Mouse (Mus musculus) lung, postnatal 36 days (tissue): ENCODE results near the gene Gm21970.

Experiments used
- DNase-seq: peaks from one replicate; pipeline ENCODE4 v3.0.0; 2022; ENCODE audit warnings: mixed read lengths

Gene Gm21970

DNA sequence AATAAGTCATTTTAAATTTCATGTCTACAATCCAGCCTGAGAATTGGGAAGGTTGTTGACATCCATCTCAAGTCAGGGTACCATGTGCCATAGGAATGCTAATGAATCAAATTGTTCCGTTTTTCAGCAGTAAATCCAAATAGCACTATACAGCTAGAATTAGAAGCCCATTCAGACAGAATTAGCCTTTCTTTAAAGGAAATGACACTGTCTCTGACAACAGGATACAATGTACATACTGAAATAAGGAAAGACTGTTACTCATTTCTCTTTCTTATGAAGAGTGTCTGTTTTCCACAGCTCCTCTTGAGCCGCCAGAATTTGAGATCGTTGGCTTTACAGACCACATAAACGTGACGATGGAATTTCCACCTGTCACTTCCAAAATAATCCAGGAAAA lies at the start of gene Gm21970:
TSS of gene Gm21970 (plus strand) at position 301 of the 400 bp plus-strand sequence.
- DNase-seq: no peak

DNA sequence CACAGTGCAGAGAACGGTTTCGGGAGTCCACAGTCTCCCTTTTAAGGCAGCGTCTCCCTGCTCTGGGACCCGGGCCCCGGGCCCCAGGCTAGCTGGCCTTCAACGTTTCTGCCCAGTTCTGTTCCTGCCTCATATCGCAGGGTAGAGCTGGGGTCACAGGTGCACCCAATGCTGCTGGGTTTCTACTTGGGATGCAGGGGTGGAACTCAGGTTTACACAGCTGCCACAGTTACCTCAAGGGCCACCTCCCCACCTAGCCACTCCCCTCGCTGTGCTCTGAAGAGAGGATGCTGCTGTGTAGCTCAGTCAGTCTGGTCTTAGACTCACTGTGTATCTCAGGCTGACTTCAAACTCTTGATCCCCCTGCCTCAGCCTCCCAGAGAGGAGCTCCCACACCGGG lies 45.0 kb upstream of the Gm21970 start:
- no peak for DNase-seq

- DNase-seq: no peak
Observed at GRCm38 (mm10) chr16:91347491-91348263, 43.8 kb upstream of the Gm21970 start.

GRCm38 (mm10) chr16:91348264-91348565 lies 43.3 kb upstream of the Gm21970 start:
- DNase-seq: no peak

DNA sequence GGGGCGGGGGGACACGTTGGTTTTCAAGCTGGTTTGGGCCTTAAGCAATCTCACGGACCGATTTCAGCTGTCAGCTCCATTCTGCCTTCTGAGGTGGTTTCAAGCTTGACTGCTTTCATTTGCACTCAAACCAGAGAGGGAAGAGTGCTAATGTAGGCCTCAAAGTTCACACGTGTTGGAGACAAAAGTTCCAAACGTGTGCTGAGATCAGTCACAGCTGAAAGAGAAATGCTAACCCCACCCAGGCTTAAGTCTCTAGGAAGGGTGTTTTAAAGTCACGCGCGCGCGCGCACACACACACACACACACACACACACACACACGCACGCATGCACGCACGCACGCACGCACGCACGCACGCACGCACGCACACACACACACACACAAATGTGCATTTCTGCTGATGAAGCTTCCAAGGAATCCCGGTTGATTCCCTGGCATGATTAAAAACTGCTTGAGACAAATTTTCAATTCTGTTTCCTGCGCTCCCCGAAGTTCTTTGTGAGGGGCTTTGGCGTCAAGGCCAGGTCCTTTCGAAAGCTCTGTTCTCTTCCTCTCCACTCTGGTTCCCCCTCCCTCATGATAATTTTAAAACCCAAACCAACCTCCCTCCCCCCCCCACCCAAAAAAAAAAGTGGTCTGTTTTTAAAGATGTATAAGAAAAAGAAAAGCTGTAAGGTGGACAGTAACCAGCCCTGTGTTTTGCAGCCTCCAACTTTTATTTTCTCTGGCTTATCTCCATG lies 42.8 kb upstream of the Gm21970 start:
- DNase-seq: no peak

DNA sequence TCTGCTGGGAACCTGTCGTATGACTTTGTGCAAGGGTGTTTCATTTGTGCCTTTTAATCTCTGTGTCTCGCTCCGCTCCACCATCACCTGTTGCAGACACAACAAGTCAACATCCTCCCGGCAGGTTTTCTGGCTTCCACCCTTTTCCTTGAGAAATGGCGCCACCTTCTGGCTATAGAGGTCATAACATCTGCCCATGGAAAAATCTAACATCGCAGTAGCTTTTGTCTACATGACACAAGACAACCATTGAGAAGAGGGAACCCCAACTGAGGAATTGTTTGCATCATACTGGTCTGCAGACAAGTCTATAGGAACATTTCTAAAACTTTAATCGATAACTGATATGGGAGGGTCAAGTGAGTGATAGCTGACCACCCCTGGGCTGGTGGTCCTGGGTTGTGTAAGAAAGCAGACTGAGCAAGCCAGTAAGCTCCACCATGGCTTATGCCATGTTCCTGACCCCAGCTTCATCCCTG lies 39.4 kb upstream of the Gm21970 start:
- peak; percentile 78 for DNase-seq

DNA sequence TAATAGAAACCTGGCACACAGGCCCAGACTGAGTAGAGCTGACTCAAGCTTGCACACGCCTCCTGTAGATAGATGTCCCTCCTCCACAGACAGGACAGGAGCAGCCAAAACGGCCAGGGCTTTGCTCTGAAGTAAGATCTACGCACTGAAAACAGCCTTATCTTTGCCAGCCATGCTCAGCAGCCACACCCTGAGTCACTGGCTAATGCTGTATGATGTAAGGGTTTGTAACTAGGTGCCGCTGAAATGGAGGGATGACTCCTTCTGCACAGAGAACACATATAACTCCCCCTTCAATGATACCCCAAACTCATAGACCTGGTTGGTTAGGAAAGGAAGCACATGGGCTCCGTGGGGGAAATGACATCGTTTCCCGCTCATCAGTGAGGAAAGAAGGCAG lies 38.8 kb upstream of the Gm21970 start:
- no peak for DNase-seq

- no peak for DNase-seq
Observed at GRCm38 (mm10) chr16:91353177-91353576, 38.3 kb upstream of the Gm21970 start.

GRCm38 (mm10) chr16:91353638-91354037 lies 37.9 kb upstream of the Gm21970 start:
- no peak for DNase-seq

GRCm38 (mm10) chr16:91354599-91354998 lies 36.9 kb upstream of the Gm21970 start:
- DNase-seq: peak; percentile 59

DNA sequence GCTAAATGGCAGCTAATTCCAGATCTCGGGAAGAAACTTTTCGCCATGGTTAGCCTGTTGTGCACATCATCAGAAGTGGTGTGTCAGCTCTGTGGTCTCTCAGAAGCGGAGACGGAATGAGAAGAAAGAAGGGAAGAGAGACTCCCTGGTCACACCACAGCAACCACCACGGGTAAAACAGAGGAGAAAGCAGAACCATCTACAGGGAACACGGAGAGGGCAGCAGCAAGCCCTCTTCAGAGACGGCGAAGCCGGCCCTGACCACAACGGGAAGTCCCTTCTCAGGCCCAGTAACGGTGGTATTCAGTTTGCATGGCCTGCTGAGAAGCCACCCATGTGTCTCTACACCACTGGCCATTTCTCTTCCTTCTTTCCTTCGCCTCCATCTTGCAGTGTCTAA lies 36.4 kb upstream of the Gm21970 start:
- DNase-seq: peak; percentile 72

- no peak for DNase-seq
Observed at GRCm38 (mm10) chr16:91356760-91357525, 34.6 kb upstream of the Gm21970 start.

DNA sequence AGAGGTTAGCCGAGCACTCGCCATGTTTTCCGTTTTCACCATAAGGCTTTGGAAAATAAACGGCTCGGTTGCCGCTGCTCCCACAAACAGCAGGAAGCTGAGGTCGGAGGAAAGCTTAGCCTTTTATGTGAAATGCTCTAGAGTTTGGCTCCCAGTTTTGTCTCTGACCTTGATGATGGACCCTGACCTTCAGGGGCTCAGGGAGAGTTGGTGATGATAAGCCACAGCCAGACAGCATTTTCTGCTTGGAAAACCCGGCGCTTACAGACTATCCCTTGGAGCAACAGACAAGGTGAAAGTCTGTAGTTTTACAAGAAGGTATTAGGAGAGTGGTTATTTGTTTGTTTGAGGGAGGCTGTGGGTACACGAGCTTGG lies 34.0 kb upstream of the Gm21970 start:
- no peak for DNase-seq

DNA sequence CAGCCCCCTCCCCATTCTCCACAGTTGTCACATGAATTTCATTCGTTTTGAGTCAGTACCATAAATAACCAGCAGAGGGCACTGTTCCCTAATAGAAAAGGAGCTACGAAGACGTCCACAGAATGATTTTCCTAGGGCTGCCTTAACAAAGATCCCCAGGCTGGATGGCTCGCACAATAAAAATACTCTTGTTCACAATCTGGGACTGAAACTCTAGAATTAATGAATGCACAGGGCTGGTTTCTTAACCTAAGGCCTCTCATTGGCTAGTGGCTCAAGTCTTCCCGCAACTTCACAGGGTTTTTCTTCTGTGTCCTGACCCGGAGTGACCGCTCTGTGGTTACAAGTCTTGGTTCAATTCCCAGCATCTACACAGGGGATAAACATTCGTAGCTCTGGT lies 33.0 kb upstream of the Gm21970 start:
- peak; percentile 88 for DNase-seq

DNA sequence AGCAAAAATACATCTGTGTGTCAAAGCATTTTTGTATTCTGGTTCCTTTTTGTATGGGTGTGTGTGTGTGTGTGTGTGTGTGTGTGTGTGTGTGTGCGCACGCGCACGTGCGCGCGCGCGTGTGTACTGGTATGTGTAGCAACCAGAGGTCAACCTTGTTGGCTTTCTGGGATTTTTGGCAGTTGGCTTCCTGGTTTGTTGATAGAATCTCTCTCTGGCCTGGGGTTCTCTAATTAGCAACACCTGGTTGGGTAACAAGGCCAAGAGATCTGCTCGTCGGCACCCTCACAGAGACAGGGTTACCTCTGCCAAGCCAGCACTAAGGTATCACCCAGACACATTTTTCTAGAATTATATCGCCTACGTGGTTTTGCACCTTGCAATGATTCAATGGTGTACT lies 32.0 kb upstream of the Gm21970 start:
- no peak for DNase-seq

DNA sequence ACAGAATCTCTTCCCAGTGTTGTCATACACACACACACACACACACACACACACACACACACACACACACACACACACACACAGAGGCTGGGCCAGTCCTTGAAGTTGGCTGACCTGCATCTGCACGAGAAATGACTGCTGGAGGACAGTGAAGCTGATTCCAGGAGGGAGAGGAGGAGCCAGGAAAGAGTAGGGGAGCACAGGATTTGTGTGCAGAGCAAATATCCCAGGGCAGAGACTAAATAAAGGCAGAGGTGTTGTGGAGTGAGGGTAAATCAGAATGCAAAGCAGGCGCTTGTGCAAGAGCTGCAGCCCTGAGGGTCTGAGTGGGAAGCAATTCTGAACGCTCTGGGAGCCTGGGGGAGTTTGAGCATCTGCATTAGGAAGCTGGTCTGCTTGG lies 31.4 kb upstream of the Gm21970 start:
- DNase-seq: no peak

DNA sequence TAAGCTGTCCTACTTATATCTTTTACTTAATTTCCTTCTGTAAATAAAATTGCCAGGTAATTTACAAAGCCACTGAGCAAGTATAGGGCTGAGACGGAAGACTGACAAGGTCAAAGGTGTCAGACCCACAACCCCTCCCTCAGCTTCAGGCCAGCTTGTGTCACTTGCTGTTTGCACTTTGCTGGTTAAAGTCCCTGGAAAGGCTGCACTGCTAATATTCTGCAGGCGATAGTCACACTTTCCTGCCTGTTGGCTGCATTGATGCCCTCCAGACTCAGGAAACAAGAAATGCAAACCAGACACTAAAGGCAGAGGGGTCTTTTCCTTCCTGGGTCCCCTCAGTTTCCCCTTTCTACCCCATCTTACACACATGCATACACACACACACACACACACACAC lies 29.5 kb upstream of the Gm21970 start:
- no peak for DNase-seq

- DNase-seq: peak; percentile 84
Observed at GRCm38 (mm10) chr16:91362616-91363272, 28.8 kb upstream of the Gm21970 start.

DNA sequence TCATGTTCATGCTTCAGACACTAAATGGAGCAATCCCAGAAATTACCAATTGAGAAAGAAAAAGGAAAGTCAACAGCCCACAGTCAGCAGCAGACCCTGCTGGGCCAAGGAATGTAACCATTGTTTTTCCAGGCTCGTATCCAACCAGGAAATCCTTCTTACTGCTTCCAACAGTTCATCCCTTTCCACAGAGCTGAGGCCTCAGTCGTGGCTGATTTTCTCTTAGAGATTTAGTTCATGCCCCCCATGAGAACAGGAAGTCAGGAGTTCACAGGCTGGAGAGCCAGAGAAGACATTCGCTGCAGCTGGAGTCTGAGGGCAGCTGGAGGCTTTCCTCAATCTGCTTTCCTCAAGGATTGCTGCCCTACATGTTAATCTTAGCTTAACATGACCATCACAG lies 28.0 kb upstream of the Gm21970 start:
- peak; percentile 86 for DNase-seq

GRCm38 (mm10) chr16:91366567-91366966 lies 25.0 kb upstream of the Gm21970 start:
- no peak for DNase-seq

- peak; percentile 55 for DNase-seq
Observed at GRCm38 (mm10) chr16:91367066-91367465, 24.5 kb upstream of the Gm21970 start.

DNA sequence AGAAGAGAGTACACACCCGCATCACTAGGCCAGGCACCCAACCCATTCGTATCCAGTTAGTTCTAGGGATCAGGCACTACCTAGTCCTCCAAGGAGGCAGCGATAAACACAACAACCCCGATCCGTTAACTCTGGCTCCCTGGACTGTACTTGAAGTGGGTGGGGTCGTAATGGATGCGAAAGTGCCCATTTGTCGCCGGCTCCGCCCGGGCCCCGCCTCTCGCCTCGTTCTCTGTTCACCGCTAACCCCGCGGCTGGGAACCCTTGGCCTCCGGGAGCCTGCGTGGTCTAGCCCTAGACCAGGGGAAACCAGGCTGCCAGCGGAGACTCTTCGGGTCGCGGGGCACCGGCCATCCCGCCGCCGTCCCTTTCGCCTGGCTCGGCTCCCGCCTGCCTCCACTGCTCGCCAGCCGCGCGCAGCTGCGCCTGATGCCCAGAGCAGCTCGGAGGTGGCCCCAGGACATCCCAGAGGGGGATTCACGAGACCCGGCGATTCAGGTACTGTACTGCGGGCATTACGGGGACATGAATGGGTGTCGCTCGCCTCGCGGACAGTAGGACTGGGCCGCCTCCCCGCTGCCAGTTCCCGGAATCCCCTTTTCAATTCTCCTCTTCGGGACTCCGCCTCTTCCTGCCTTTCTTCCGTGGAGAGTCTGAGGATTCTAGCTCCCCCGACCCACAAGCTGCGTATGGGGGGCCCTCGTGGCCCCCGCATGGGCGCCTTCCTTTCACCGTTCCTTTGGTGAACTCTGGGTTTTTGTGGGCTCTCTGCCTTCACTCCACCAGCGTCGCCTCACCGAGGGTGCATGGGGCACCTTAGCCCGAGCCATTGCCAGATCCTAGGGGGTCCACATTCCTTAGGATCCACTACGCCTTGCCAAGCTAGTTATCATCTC lies 18.7 kb upstream of the Gm21970 start, which contains the start of gene Ifnar2:
TSS of gene Ifnar2 (plus strand) at position 207 of the 896 bp plus-strand sequence.
- DNase-seq: peak; percentile 92
